ENCODE assay signal across 8 mouse cellular contexts in genomic region chr16:26371325-26372053, GRCm38 (mm10). TPM values are rescaled to one million over a fixed set of nuclear protein-coding genes. Genes with fewer than 3 reads are reported as not detected.
DNase-seq lines count a peak whose midpoint lies in the region; ATAC-seq lines count a peak whose summit lies in the region.

Cldn1 (minus strand) TSS chr16:26371841.

- H3K27me3 ChIP-seq in intestine, embryonic 14.5 days (replicated peaks; ENCODE audit: control insufficient read depth, insufficient read depth, low read length), result no peaks in the 10 kb centered on the region

- H3K4me2 ChIP-seq in intestine, embryonic 14.5 days (ENCODE audit: low read length), result peak within 1 kb of the TSS; percentile 61

- H3K27ac ChIP-seq in intestine, embryonic 14.5 days (ENCODE audit: low read depth), result no peak within 1 kb of the TSS

- intact Hi-C loops in left cerebral cortex, postnatal 10 days (cut with DNase I), result loop anchor here (1.0 to 10.0 kb wide), 2 partner anchors 137 to 407 kb away; no protein-coding TSS in a partner anchor

- H3K36me3 ChIP-seq in intestine, embryonic 14.5 days (ENCODE audit: control insufficient read depth, insufficient read depth, low read length), result no peaks in the 10 kb centered on the region

- H3K4me3 ChIP-seq in intestine, embryonic 14.5 days (ENCODE audit: low read depth, low read length), result peak within 1 kb of the TSS; percentile 41

- ATAC-seq in intestine, embryonic 14.5 days (replicated peaks; ENCODE audit: low FRiP score, low TSS enrichment, low read depth), result peak; percentile 81
- peak; percentile 92 for ATAC-seq in megakaryocyte progenitor cell, adult 5-6 weeks (replicated peaks; ENCODE audit: poor library complexity)

- H3K9me3 ChIP-seq in intestine, embryonic 14.5 days (ENCODE audit: control insufficient read depth, low read length), result no peaks in the 10 kb centered on the region

- 2% methylated on average over 33 of the region's 33 CpGs for WGBS in intestine, embryonic 14.5 days

- peak; percentile 87 for DNase-seq in adrenal gland, adult 2 months
- DNase-seq in embryo, embryonic 11 days, result peak; percentile 91
- peak; percentile 53 for DNase-seq in gastrocnemius, postnatal 25 days
- DNase-seq in intestine, embryonic 14.5 days (ENCODE audit: low spot score), result peak; percentile 98
- peak; percentile 62 to 88 for DNase-seq in left cerebral cortex, postnatal 10 days (ENCODE audit: extremely low spot score in 1 of 2, low spot score in 2 of 2)
- peak; percentile 79 to 89 for DNase-seq in right cerebral cortex, adult 2 months (ENCODE audit: low spot score in 2 of 2)
- DNase-seq in urinary bladder, adult 2 months (ENCODE audit: low spot score), result peak; percentile 89

- no peak within 1 kb of the TSS for H3K9ac ChIP-seq in intestine, embryonic 14.5 days (ENCODE audit: low read length)

- no peaks in the 10 kb centered on the region for H3K4me1 ChIP-seq in intestine, embryonic 14.5 days (replicated peaks; ENCODE audit: control insufficient read depth, insufficient read depth, low read length)

RNA-seq across cellular contexts. Expression of gene Cldn1, which starts in this region (rescaled TPM):
- total RNA-seq in adrenal gland, adult 2 months (2021), result 10 to 100 TPM in 1 of 2 experiments, 1 to 10 TPM in 1; 9.0 to 16.2 TPM
- 3.0 and 4.6 TPM in 2 replicates for polyA plus RNA-seq in adrenal gland, adult 2 months (2012; rRNA removed)
- 1 to 10 TPM; 2.3 to 2.9 TPM for total RNA-seq in gastrocnemius, postnatal 25 days (2021)
- 2.5 and 3.5 TPM in 2 replicates for polyA plus RNA-seq in intestine, embryonic 14.5 days (2014; fragmentation: Nextera tagmentation; extraction: Ambion mirVana)
- total RNA-seq in left cerebral cortex, postnatal 10 days (2021), result 1 to 10 TPM; 2.9 to 3.5 TPM
- 0.71 and 0.91 TPM in 2 replicates for total RNA-seq in megakaryocyte progenitor cell, adult 5-6 weeks (2015)
- total RNA-seq in megakaryocyte progenitor cell, adult 5-6 weeks (2017), result 0.17 and 0.91 TPM in 2 replicates
- 10.7 and 10.9 TPM in 2 replicates for polyA plus RNA-seq in urinary bladder, adult 2 months (2012; rRNA removed)

Comparison
In these comparisons a context has a peak if more than half of its experiments do, and no peak if none do; other contexts are left out.
1. Peak in ATAC-seq in megakaryocyte progenitor cell, adult 5-6 weeks; RNA of the gene not detected or under 1 TPM.